Mouse (Mus musculus) kidney, adult 2 months (tissue): ENCODE data around the gene Trim17. TPM values are rescaled to one million over a fixed set of nuclear protein-coding genes. Genes with fewer than 3 reads are reported as not detected.

Experiments
- DNase-seq: peaks from one replicate; pipeline ENCODE4 v3.0.0; 2021
- H3K27ac ChIP-seq: fragments of 200-500 bp; 2 replicates; pipeline ENCODE4 v1.5.1; 2012; ENCODE audit warnings: low read depth, low read length, control low read depth, inconsistent platforms; ENCODE audit not compliant: insufficient read depth
- H3K27me3 ChIP-seq: fragments of 200-500 bp; replicated peaks from 2 replicates; pipeline ENCODE4 v1.6.1; 2012; ENCODE audit warnings: mild to moderate bottlenecking, moderate library complexity, low read length, inconsistent platforms; ENCODE audit not compliant: control insufficient read depth, insufficient read depth
- H3K36me3 ChIP-seq: fragments of 200-500 bp; 2 replicates; pipeline ENCODE4 v1.6.1; 2012; ENCODE audit warnings: mild to moderate bottlenecking, moderate library complexity, low read length, inconsistent platforms; ENCODE audit not compliant: control insufficient read depth, insufficient read depth
- H3K4me1 ChIP-seq: fragments of 200-500 bp; 2 replicates; pipeline ENCODE4 v1.6.1; 2011; ENCODE audit warnings: low read length; ENCODE audit not compliant: control insufficient read depth, insufficient read depth
- H3K4me3 ChIP-seq: fragments of 200-500 bp; 2 replicates; pipeline ENCODE4 v1.5.1; 2011; ENCODE audit warnings: mild to moderate bottlenecking, low read depth, low read length, control low read depth; ENCODE audit not compliant: insufficient read depth
- CTCF ChIP-seq: fragments of 200-500 bp; conservative IDR thresholded peaks from 2 replicates; pipeline ENCODE4 v1.5.1; 2011; ENCODE audit warnings: low read depth, mild to moderate bottlenecking, control low read depth, low read length, moderate library complexity, mixed read lengths; ENCODE audit not compliant: insufficient read depth, insufficient read length
- POLR2A ChIP-seq: fragments of 200-500 bp; IDR thresholded peaks from one replicate; pipeline ENCODE4 v1.6.1; 2011; ENCODE audit warnings: low read depth, low read length, control low read depth
- whole genome bisulfite sequencing: fragments of 180-500 bp; shearing (Covaris S2); methylation state at CpG from one replicate; pipeline ENCODE4 v1.1.7; 2018; 5-methylcytosine and 5-hydroxymethylcytosine counted together
- polyA plus RNA-seq: library from polyadenylated mRNA; depleted of rRNA; stranded (reverse); fragments of >200 nt; gene quantifications from 2 replicates; pipeline ENCODE4 v1.2.3, GENCODE M21; 2012

Trim17 gene
- polyA plus RNA-seq, 1 experiment, result 0.34 TPM

GRCm38 (mm10) chr11:58969659-58970058, 15.2 kb downstream of the Trim17 start:
- Histone ChIP-seq H3K27me3 (no peaks in the 10 kb centered on the region), H3K27ac (peak overlapping the region; percentile 59; the same call in 1 of the 2 replicates), H3K36me3 (no peaks in the 10 kb centered on the region), H3K4me1 (peaks cover 24% of the 10 kb centered on the region; the same call in 1 of the 2 replicates), H3K4me3 (no peak overlapping the region)
- TF ChIP-seq POLR2A (no peak), CTCF (no peak)
- 38% methylated on average over 6 of the region's 6 CpGs for WGBS
- peak; percentile 87 for DNase-seq

GRCm38 (mm10) chr11:58970831-58971530, 16.5 kb downstream of the Trim17 start:
- 85% methylated on average over 21 of the region's 21 CpGs for WGBS
- no peak overlapping the region for H3K4me3 ChIP-seq
- no peak overlapping the region for H3K27ac ChIP-seq
- H3K36me3 ChIP-seq, result no peaks in the 10 kb centered on the region
- H3K27me3 ChIP-seq, result no peaks in the 10 kb centered on the region
- no peak for DNase-seq
- TF ChIP-seq POLR2A, result no peak
- peaks cover 24% of the 10 kb centered on the region; the same call in 1 of the 2 replicates for H3K4me1 ChIP-seq

GRCm38 (mm10) chr11:58971796-58972195, 17.3 kb downstream of the Trim17 start:
- no peak for DNase-seq
- WGBS, result 85% methylated on average over 3 of the region's 3 CpGs
- no peak for TF ChIP-seq POLR2A
- no peak for TF ChIP-seq CTCF
- Histone ChIP-seq H3K36me3 (no peaks in the 10 kb centered on the region), H3K4me1 (peaks cover 24% of the 10 kb centered on the region; the same call in 1 of the 2 replicates), H3K27me3 (no peaks in the 10 kb centered on the region), H3K27ac (no peak overlapping the region), H3K4me3 (no peak overlapping the region)

GRCm38 (mm10) chr11:58974414-58974813, 19.9 kb downstream of the Trim17 start:
- Histone ChIP-seq H3K4me1 (peaks cover 14% of the 10 kb centered on the region; the same call in 1 of the 2 replicates), H3K4me3 (no peak overlapping the region), H3K36me3 (no peaks in the 10 kb centered on the region), H3K27me3 (no peaks in the 10 kb centered on the region), H3K27ac (no peak overlapping the region)
- peak; percentile 82 for DNase-seq
- TF ChIP-seq POLR2A (no peak), CTCF (no peak)
- 87% methylated on average over 3 of the region's 3 CpGs for WGBS

GRCm38 (mm10) chr11:58977150-58977549, 22.7 kb downstream of the Trim17 start:
- Histone ChIP-seq H3K27me3 (no peaks in the 10 kb centered on the region), H3K4me3 (peak overlapping the region; percentile 94), H3K4me1 (peaks cover 15% of the 10 kb centered on the region; the same call in 1 of the 2 replicates), H3K27ac (peak overlapping the region; percentile 84), H3K36me3 (no peaks in the 10 kb centered on the region)
- DNase-seq, result peak; percentile 52
- TF ChIP-seq POLR2A (no peak), CTCF (no peak)
- under 1% methylated on average over 29 of the region's 29 CpGs for WGBS

- under 1% methylated on average over 21 of the region's 21 CpGs for WGBS
- peak; percentile 23 for DNase-seq
- peak overlapping the region; percentile 94 for H3K4me3 ChIP-seq
- H3K4me1 ChIP-seq, result peaks cover 15% of the 10 kb centered on the region; the same call in 1 of the 2 replicates
- no peaks in the 10 kb centered on the region for H3K27me3 ChIP-seq
- H3K36me3 ChIP-seq, result no peaks in the 10 kb centered on the region
- TF ChIP-seq CTCF, result no peak
- H3K27ac ChIP-seq, result peak overlapping the region; percentile 84
Measured at GRCm38 (mm10) chr11:58977607-58978026, 23.1 kb downstream of the Trim17 start.

- under 1% methylated on average over 64 of the region's 64 CpGs for WGBS
- Histone ChIP-seq H3K4me1 (peaks cover 15% of the 10 kb centered on the region; the same call in 1 of the 2 replicates), H3K27me3 (no peaks in the 10 kb centered on the region), H3K4me3 (peak within 1 kb of the TSS; percentile 94), H3K27ac (peak within 1 kb of the TSS; percentile 84), H3K36me3 (no peaks in the 10 kb centered on the region)
- DNase-seq, result peak; percentile 79
- TF ChIP-seq POLR2A (peak; percentile 62), CTCF (no peak)
Measured at GRCm38 (mm10) chr11:58978027-58978705, 23.7 kb downstream of the Trim17 start, which contains the start of gene Trim11. Gene Trim11 (plus strand): TSS chr11:58978093.
